Mouse (Mus musculus) G1E (cell line): Measurements from ENCODE around the gene Zdhhc9. TPM values are rescaled to one million over a fixed set of nuclear protein-coding genes. Genes with fewer than 3 reads are reported as not detected.

ENCODE experiments used
- ATAC-seq: 2 replicates; pipeline ENCODE4 v1.8.0; 2016; ENCODE audit warnings: mild to moderate bottlenecking; ENCODE audit not compliant: insufficient number of reproducible peaks, poor library complexity, low FRiP score, severe bottlenecking; ENCODE audit errors: extremely low read depth
- DNase-seq: peaks from one replicate; pipeline ENCODE4 v3.0.0; 2012; ENCODE audit warnings: low spot score
- H3K27me3 ChIP-seq: 2 replicates; pipeline ENCODE4 v1.6.1; 2012; ENCODE audit warnings: mild to moderate bottlenecking, low read length, inconsistent platforms; ENCODE audit not compliant: insufficient read depth
- H3K36me3 ChIP-seq: replicated peaks from 2 replicates; pipeline ENCODE3; 2012; ENCODE audit warnings: mild to moderate bottlenecking, inconsistent platforms
- H3K4me1 ChIP-seq: 2 replicates; pipeline ENCODE4 v1.6.1; 2012; ENCODE audit warnings: low read depth, low read length, inconsistent platforms, mixed read lengths; ENCODE audit not compliant: insufficient read depth
- H3K4me3 ChIP-seq: 2 replicates; pipeline ENCODE4 v1.5.1; 2012; ENCODE audit warnings: low read depth, mild to moderate bottlenecking, inconsistent platforms, low read length, moderate library complexity, mixed read lengths
- H3K9me3 ChIP-seq: replicated peaks from 2 replicates; pipeline ENCODE4 v1.6.1; 2012; ENCODE audit warnings: inconsistent platforms
- CTCF ChIP-seq: IDR thresholded peaks from 2 replicates; pipeline ENCODE4 v1.5.1; 2012; ENCODE audit warnings: low read depth, low read length, inconsistent platforms, mixed read lengths
- GATA1 ChIP-seq: IDR thresholded peaks from 2 replicates; pipeline ENCODE4 v1.6.1; 2012; ENCODE audit warnings: borderline replicate concordance, low read length, inconsistent platforms, mixed read lengths
- GATA2 ChIP-seq: IDR thresholded peaks from 2 replicates; pipeline ENCODE4 v1.6.1; 2012; ENCODE audit warnings: low read depth, low read length, inconsistent platforms, borderline replicate concordance
- POLR2AphosphoS5 ChIP-seq: IDR thresholded peaks from 2 replicates; pipeline ENCODE4 v1.6.1; 2012; ENCODE audit warnings: low read depth, low read length, inconsistent platforms; ENCODE audit not compliant: insufficient replicate concordance
- TAL1 ChIP-seq: conservative IDR thresholded peaks from 2 replicates; pipeline ENCODE4 v1.6.1; 2012; ENCODE audit warnings: low read depth, low read length, inconsistent platforms, mixed read lengths
- polyA plus RNA-seq: library from polyadenylated mRNA; stranded (reverse); fragments of >175 nt; gene quantifications from 2 replicates; pipeline ENCODE4 v1.2.3, GENCODE M21; 2012
- total RNA-seq, 2 experiments: library from RNA; stranded (forward) in 1 of 2; stranded (reverse) in 1 of 2; fragments of 200-1000 nt in 1 of 2; fragments of >200 nt in 1 of 2; fragmentation: Nextera tagmentation in 1 of 2; gene quantifications; 2 replicates each; pipeline ENCODE4 v1.2.3; 2014 to 2017

Gene Zdhhc9
- total and polyA plus RNA-seq, 3 experiments, result 18.3 to 206 (median 31.0) TPM

DNA sequence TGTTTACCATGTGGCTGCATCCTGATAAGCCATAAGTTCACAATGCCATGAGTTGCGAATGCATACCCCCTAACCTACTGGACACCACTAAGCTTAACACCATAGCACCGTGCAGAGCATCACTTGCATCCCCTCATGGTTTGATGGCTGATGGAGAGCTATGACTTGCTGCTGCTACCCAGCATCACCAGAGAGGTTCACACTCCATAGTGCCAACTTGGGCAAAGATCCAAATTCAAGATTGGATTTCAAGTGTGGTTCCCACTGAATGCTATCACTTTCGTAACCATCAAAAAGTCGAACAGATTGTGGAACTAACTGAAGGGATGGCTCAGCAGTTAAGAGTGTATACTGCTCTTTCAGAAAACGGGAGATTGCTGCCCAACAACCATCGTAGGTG, 53.2 kb downstream of the Zdhhc9 start:
- no peak for ATAC-seq
- no peaks in the 10 kb centered on the region for H3K36me3 ChIP-seq

DNA sequence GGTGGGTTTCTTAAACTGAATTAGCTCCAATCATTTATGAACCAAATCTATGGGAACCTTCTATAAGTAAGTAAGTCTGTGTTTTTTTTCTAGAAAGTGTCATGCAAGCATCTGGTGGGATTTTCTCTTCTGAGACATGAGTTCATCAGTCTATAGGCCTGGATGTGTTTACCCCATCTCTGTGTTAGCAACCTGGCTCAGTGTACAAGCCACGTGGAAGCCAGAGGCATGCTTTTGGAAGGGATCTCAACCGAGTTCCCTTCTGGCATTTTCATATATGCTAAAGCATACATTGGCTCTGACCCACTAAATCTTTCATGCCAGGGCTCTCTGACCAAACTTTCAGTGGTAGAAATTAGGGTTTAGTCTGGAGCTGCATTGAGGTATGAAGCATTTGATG, 54.7 kb downstream of the Zdhhc9 start:
- DNase-seq (no peak), ATAC-seq (no peak)
- TF ChIP-seq CTCF, result no peak
- TF ChIP-seq TAL1, result no peak
- no peak for TF ChIP-seq POLR2AphosphoS5
- TF ChIP-seq GATA1, result no peak
- no peak for TF ChIP-seq GATA2
- Histone ChIP-seq H3K36me3 (no peaks in the 10 kb centered on the region), H3K27me3 (no peaks in the 10 kb centered on the region), H3K9me3 (no peaks in the 10 kb centered on the region), H3K4me3 (no peak overlapping the region), H3K4me1 (peaks cover 58% of the 10 kb centered on the region)

More for the DNA sequence above, 53.2 kb downstream of the Zdhhc9 start:
- Histone ChIP-seq H3K27me3 (no peaks in the 10 kb centered on the region), H3K9me3 (no peaks in the 10 kb centered on the region), H3K4me3 (no peak overlapping the region), H3K4me1 (peaks cover 60% of the 10 kb centered on the region)
- TF ChIP-seq POLR2AphosphoS5 (no peak), GATA2 (no peak), TAL1 (no peak), GATA1 (no peak), CTCF (no peak)
- no peak for DNase-seq

DNA sequence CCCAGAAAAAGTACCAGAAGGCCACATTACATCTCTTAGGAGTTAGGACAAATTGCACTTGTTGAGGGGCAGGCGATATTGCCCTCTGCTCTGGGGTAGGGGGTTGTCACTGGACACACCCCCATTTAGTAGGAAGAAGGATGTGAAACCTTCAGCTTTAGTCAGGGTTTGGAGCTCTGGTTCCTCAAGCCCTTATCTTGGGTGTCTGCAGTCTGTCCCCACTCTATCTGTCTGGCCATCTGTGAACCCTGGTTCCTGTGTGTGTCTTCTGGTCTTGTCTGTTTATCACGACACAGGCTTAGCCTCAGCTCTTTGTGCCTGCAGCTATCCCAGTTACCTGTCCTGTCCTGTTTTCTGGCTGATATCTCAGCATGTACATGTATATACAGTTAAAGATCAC, 55.3 kb downstream of the Zdhhc9 start:
- TF ChIP-seq GATA1 (no peak), TAL1 (peak; percentile 97)
- Histone ChIP-seq H3K27me3 (no peaks in the 10 kb centered on the region), H3K4me3 (no peak overlapping the region), H3K36me3 (no peaks in the 10 kb centered on the region), H3K4me1 (peaks cover 60% of the 10 kb centered on the region), H3K9me3 (no peaks in the 10 kb centered on the region)
- ATAC-seq (peak; percentile 95), DNase-seq (peak; percentile 20)

DNA sequence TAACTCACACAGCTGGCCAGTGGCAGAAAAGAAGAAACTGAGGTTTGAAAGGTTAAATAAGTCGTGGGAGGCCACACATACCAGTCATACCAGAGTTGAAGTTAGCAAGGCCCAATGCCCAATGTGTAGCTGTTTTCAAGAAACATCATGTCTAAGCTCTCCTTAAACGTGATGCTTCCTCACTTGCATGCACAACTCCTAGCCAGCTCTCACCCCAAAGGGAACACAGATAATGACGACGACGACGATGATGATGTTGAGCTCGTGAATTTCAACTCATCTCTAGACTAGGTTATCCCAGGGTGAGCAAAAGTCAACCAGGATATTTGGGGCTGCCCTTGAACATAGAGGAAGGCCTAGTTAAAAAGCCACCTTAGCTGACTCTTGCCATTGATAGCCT, 56.6 kb downstream of the Zdhhc9 start:
- Histone ChIP-seq H3K4me1 (peaks cover 60% of the 10 kb centered on the region), H3K9me3 (no peaks in the 10 kb centered on the region), H3K27me3 (no peaks in the 10 kb centered on the region), H3K36me3 (no peaks in the 10 kb centered on the region), H3K4me3 (no peak overlapping the region)
- no peak for ATAC-seq
- TF ChIP-seq GATA2 (no peak), CTCF (no peak), POLR2AphosphoS5 (no peak), TAL1 (no peak), GATA1 (no peak)
- no peak for DNase-seq

DNA sequence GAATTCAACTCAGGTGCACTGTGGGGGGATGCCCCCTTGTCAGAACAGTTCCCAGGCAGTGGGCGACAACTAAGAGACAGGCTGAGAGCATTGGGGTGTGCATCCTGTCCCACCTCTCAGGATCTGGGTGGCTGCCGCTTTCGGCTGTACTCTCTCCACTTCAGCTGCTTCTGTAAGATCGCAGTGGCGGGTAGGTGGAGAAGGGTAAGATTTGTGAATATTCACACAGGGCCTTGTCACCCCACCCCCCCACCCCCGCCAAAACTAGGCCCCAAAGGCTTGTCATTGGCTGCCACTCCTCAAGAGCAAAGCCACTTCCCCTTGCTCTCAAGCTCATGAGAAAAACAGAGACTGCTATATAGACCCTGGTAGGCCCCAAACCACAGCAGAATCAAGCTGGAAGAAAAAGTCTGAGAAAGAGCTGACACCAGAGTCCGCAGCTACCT, 60.9 kb downstream of the Zdhhc9 start:
- Histone ChIP-seq H3K4me1 (peaks cover 53% of the 10 kb centered on the region), H3K9me3 (no peaks in the 10 kb centered on the region), H3K36me3 (no peaks in the 10 kb centered on the region), H3K4me3 (peak overlapping the region; percentile 46; the same call in 1 of the 2 replicates), H3K27me3 (no peaks in the 10 kb centered on the region)
- DNase-seq (peak; percentile 58), ATAC-seq (peak; percentile 46; the same call in 1 of the 2 replicates)
- TF ChIP-seq GATA1, result no peak
- no peak for TF ChIP-seq TAL1
- TF ChIP-seq POLR2AphosphoS5, result no peak
- no peak for TF ChIP-seq GATA2
- TF ChIP-seq CTCF, result no peak

DNA sequence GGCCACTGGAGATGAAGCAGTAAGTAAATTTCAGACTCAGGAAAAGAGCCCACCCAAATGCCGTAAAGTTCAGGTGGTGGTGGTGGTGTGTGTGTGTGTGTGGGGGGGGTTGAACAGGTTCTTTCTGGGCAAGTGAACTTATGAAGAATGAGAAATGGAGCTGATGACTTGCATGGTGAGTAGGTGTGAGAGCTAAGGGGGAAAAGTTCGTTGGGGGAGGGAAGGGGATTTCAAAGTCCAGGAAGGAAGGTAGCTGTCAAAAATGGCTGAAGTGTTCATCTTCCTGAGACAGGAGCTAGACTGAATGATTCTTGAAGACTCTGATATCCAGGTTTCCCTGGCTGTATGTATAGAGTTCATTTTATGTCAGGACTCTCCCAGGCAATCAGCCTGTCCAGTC, 61.5 kb downstream of the Zdhhc9 start:
- Histone ChIP-seq H3K27me3 (no peaks in the 10 kb centered on the region), H3K4me3 (no peak overlapping the region; the same call in 1 of the 2 replicates), H3K4me1 (peaks cover 54% of the 10 kb centered on the region), H3K9me3 (no peaks in the 10 kb centered on the region), H3K36me3 (no peaks in the 10 kb centered on the region)
- TF ChIP-seq POLR2AphosphoS5 (no peak), GATA2 (no peak), GATA1 (no peak), CTCF (no peak), TAL1 (no peak)
- ATAC-seq (no peak), DNase-seq (no peak)

DNA sequence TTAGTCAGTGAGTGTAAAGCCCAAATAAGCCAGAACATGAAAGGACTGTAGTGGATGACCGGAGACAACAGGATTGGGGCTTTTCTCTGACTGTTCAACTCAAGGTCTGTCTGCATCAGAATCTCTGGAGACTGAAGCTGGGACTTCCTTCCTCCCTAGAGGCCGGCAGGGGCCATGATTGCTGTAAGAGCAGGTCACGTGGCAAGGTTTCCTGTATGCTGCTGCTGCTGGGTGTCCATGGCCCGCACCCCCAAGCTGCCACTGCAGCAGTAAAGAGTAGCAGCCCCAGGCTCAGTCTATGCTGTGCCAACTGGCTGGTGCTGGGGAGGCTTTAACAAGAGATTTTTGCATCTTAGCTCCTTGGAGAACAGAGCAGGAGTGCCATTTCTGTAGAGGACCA, 62.4 kb downstream of the Zdhhc9 start, which contains the start of gene Sash3:
Gene Sash3, plus strand, starts transcription at position 175 of the 400 bp plus-strand sequence.
- no peaks in the 10 kb centered on the region for H3K36me3 ChIP-seq
- ATAC-seq (no peak), DNase-seq (no peak)
- no peak for TF ChIP-seq POLR2AphosphoS5
- TF ChIP-seq TAL1, result no peak
- TF ChIP-seq GATA2, result no peak
- TF ChIP-seq GATA1, result no peak
- no peak for TF ChIP-seq CTCF
- H3K9me3 ChIP-seq, result no peaks in the 10 kb centered on the region
- H3K4me1 ChIP-seq, result peaks cover 57% of the 10 kb centered on the region
- no peaks in the 10 kb centered on the region for H3K27me3 ChIP-seq
- no peak within 1 kb of the TSS for H3K4me3 ChIP-seq
